Mouse (Mus musculus): ENCODE results near the gene Cxcl1.

DNA sequence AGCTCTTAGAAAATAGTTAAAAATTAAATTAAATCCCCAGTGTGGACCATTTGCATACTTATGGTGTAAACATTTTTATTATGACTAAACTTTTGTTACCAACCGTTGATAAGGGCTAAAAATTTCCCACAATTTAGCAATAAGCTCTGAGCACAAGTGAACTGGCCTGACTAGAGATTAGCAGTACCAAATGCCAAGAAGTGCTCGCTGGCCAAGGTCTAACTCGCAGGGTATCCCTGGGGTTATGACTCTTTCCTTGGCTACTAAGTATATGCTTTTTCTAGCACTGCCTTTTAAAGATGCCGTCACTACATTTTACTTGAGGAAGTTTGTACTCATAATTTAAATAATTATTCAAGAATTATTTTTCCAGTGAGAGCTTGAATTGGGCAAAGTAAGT, 10.0 kb upstream of the Cxcl1 start:
- TF ChIP-seq CTCF (IDR thresholded peaks at IDR 0.05; ENCODE audit: extremely low read depth, insufficient read length, insufficient replicate concordance, low read depth, low read length), result no peak
- no peak for TF ChIP-seq POLR2A (IDR thresholded peaks at IDR 0.05; ENCODE audit: low read depth, low read length)

Measured in small intestine, adult 2 months (tissue).